Mouse (Mus musculus) gastrocnemius, postnatal 4 days (tissue): ENCODE measurements around the gene Mnd1. TPM values are rescaled to one million over a fixed set of nuclear protein-coding genes. Genes with fewer than 3 reads are reported as not detected.

Source experiments
- DNase-seq, 2 experiments: peaks; one replicate each; pipeline ENCODE4 v3.0.0; 2021 to 2022; ENCODE audit warnings: low spot score in 2 of 2, mixed read lengths in 2 of 2
- total RNA-seq, 2 experiments: library from RNA; stranded (reverse); gene quantifications; 2 replicates each; pipeline ENCODE4 v1.2.3; 2021

Mnd1 gene
- total RNA-seq, 2 experiments from 2014 or later: 8.3 to 11.7 TPM

GRCm38 (mm10) chr3:84165391-84165790, 9.8 kb upstream of the Mnd1 start:
- no peak for DNase-seq

- no peak for DNase-seq
These were observed 2.2 kb upstream of the Mnd1 start for GRCm38 (mm10) chr3:84157559-84158350.

- no peak for DNase-seq
These were observed 1.4 kb upstream of the Mnd1 start for GRCm38 (mm10) chr3:84157011-84157410.

- no peak for DNase-seq
These were observed 519 bp upstream of the Mnd1 start for GRCm38 (mm10) chr3:84156105-84156504.

DNA sequence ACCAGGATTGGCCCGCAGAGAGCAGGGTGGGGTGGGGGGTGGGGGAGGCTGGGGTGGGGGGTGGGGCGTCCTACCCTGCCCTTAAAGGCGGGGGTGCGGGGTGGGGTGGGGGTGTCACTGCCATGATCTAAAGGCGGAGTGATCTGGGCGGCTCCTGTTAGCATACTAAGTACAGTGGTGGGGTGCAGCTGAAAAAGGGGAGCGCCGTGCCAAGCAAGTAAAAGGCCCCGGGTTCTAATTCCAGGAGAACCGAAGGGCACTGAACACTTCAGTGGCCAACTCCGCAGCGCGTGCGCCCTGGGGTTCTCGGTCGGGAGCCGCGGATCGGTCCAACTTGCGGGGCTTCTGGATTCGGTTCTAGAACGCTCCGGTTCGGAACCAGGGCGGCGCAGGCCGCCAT, 440 bp downstream of the Mnd1 start:
- DNase-seq: no peak

- no peak for DNase-seq
These were observed 855 bp downstream of the Mnd1 start for GRCm38 (mm10) chr3:84154721-84155141.

DNA sequence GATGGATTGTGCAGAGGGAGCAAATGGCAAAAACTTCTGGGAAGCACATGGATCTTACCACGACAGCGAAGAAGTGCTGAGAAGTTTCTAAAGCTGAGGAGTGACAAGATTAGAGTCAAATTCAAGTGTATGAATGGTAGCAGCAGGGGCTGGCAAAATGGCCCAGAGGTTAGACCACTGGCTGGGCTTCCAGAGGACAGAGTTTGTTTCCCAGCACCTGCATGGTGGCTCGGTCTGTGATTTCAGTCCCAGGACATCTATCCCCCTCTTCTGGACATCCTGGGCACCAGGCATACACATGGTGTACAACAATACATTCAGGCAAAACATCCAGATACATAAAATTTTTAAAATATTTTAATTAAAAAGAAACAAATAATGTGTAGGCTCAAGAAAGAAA, 5.8 kb downstream of the Mnd1 start:
- DNase-seq: no peak

- no peak for DNase-seq
These were observed 14.6 kb downstream of the Mnd1 start for GRCm38 (mm10) chr3:84140947-84141346.

GRCm38 (mm10) chr3:84136509-84136908, 19.1 kb downstream of the Mnd1 start:
- DNase-seq: no peak

GRCm38 (mm10) chr3:84135933-84136332, 19.7 kb downstream of the Mnd1 start:
- no peak for DNase-seq

DNA sequence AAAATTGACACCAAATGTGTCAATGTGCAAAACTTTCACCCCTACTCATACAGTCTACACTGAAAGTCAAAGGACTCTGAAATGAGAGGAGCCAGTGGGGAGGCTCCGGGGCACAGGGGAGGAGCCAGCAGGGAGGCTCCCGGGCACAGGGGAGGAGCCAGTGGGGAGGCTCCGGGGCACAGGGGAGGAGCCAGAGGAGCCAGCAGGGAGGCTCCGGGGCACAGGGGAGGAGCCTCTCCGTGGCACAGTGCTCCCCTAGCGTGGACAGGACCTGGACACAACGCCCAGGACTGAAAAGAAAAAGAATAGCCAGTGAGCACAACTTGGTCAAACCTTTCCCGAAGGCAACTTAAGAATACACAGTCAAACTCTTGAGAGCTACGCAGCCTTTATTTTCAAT, 20.2 kb downstream of the Mnd1 start:
- DNase-seq: no peak

- DNase-seq: no peak
These were observed 24.2 kb downstream of the Mnd1 start for GRCm38 (mm10) chr3:84131369-84131768.

GRCm38 (mm10) chr3:84130776-84131175, 24.8 kb downstream of the Mnd1 start:
- no peak for DNase-seq

DNA sequence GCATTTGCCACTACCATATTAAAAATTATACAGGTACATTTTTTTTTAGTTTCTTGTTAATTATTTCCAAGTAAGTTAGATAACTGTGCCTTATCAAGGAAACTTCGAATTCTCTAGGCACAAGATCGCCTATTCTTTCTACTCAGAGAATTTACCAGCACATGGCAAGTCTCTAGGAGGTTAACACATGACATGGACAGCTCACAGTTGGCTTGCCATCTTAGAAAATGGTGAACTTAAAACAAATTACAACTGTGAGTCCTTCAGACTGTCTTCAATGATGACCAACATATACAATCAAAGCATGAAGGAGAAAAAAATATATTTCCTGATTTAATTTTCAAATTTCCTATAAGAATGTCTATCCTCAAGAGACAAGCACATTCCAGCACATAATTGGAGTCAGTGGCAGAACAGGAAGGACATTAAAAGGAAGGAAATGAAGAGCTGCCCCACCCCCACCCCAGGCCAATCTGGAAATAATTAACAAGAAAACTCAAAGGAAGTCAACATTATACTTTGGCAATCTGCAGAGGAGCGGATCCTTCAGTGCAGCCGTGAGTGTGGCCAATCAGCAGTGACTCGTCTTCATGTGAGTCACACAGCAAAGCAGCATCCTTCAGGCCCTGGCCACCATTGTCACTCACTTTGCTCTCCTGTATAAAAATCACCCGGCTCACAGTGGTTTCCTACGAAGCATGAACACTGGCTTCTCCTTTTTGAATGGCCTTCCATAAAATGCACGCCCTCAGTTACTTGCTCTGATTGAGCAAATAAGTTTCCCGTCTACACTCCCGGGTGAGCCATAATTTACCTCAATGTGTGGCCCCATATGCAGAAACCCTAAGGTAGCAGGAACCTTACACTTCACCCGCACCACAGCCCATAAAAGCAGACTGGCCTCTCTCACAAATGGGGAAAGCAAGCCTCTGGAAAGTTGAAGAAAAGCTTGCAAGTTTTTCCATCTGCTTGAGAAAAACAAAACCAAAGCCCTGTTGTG, 26.4 kb downstream of the Mnd1 start:
- DNase-seq: no peak

DNA sequence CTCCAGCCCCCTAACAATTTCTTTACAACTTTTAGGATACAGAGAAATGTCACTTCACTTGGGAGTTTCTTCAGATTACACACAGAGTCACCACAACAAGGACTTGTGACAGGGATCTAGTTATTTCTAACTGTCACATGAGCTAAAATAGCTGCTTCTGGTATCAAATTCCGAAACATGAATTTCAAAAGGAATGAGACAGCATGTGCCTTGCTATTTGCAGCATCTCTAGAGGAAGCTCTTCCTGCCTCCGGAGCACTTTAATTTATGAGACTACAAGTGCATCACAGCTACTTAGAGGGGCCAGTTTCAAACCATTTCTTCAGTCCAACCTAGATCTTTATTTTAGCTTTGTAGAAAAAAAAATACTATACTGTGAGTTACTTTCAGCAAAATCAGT, 28.2 kb downstream of the Mnd1 start:
- no peak for DNase-seq

- no peak for DNase-seq
These were observed 28.9 kb downstream of the Mnd1 start for GRCm38 (mm10) chr3:84126721-84127120.

DNA sequence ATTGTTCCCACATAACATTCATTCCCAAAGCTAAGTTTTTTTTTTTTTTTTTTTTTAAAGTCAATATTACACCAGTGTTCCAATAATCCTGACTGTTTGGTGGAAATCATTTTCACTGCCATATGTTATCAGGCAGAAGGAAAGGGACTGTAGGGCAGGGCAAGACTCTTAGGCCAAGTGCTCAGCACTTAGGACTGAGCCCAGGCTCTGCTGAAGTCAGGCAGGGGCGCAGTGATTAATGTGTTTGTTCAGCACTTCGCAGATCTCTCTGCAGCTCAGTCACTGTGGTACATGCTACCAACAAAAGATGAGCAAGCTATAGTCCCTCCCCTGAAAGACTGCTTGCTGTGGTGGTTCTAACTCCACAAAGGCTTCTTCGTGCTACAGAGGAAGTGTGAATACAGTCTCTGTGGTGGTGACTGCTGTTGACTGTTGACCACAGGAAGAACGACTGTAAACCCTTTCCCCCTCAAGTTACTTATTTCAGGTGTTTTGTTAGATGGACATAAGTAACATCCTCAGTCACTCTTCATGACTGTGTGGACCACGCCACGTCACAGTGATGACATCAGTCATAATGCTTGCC, 29.8 kb downstream of the Mnd1 start:
- no peak for DNase-seq

DNA sequence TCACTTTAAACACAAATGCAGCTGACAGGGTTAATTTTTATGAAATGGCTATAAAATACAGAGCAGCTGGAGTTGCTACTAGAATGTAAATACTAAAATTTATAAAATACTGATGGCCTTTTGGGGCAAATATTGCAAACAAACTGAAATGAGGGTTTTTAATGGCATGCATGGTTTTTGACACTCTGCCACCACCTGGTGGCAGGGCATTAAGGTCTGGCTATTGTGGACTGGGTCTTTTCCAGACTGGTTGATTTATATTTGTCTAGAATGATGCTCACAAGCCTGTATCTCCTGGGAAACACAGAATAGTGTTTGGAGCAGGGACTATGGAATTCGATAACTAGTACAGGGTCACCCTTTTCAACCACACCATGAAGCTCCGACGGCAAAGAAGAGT, 32.1 kb downstream of the Mnd1 start:
- no peak for DNase-seq

DNA sequence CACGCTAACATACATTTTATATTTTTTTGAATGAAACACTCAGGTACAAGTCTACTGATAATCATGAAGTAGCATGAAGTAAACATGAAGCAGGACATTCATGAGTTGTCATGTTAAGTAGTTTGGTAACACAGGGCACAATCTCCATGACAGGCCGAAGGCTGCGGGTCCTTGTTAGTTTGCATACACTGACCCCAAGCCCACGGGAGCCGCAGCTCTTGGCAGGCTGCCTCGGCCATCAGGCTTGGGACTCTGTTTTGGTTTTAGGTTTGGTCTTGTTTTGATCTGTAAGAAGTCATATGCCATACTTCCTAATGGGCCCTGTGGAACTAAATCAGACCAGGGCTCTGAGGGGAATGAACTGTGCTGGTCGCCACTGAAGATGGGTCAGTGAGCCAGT, 36.9 kb downstream of the Mnd1 start:
- DNase-seq: no peak

GRCm38 (mm10) chr3:84118178-84118577, 37.4 kb downstream of the Mnd1 start:
- DNase-seq: no peak

- no peak for DNase-seq
These were observed 47.0 kb downstream of the Mnd1 start for GRCm38 (mm10) chr3:84108614-84109013.

- no peak for DNase-seq
These were observed 49.5 kb downstream of the Mnd1 start for GRCm38 (mm10) chr3:84106106-84106505.
